Mouse (Mus musculus) limb, embryonic 15.5 days (tissue): ENCODE data around the gene Dok1. TPM values are rescaled to one million over a fixed set of nuclear protein-coding genes. Genes with fewer than 3 reads are reported as not detected.

Source experiments
- ATAC-seq: fragments of 200-750 bp; cut with Nextera tagmentation; 2 replicates; pipeline ENCODE4 v1.8.0; 2017; ENCODE audit warnings: low read depth, moderate TSS enrichment; ENCODE audit not compliant: insufficient number of reproducible peaks, low FRiP score, low TSS enrichment
- H3K27ac ChIP-seq: fragments of 300-500 bp; sonication (generic); 2 replicates; pipeline ENCODE4 v1.5.1; 2015; ENCODE audit warnings: moderate library complexity, mild to moderate bottlenecking, inconsistent platforms
- H3K27me3 ChIP-seq: fragments of 300-500 bp; sonication (generic); 2 replicates; pipeline ENCODE4 v1.6.1; 2015; ENCODE audit warnings: inconsistent platforms
- H3K36me3 ChIP-seq: fragments of 300-500 bp; sonication (generic); 2 replicates; pipeline ENCODE4 v1.6.1; 2015; ENCODE audit warnings: inconsistent platforms
- H3K4me1 ChIP-seq: fragments of 300-500 bp; sonication (generic); 2 replicates; pipeline ENCODE4 v1.6.1; 2015; ENCODE audit warnings: inconsistent platforms
- H3K4me2 ChIP-seq: fragments of 300-500 bp; sonication (generic); 2 replicates; pipeline ENCODE4 v1.6.1; 2015; ENCODE audit warnings: mild to moderate bottlenecking, inconsistent platforms
- H3K4me3 ChIP-seq: fragments of 300-500 bp; sonication (generic); 2 replicates; pipeline ENCODE4 v1.5.1; 2015; ENCODE audit warnings: mild to moderate bottlenecking, inconsistent platforms
- H3K9ac ChIP-seq: fragments of 300-500 bp; sonication (generic); 2 replicates; pipeline ENCODE4 v1.6.1; 2015; ENCODE audit warnings: inconsistent platforms
- H3K9me3 ChIP-seq: fragments of 300-500 bp; sonication (generic); 2 replicates; pipeline ENCODE4 v1.6.1; 2016; ENCODE audit warnings: inconsistent platforms
- WGBS: fragments of 180-500 bp; shearing (Covaris S2); methylation state at CpG from one replicate; pipeline ENCODE4 v1.1.7; 2015; 5-methylcytosine and 5-hydroxymethylcytosine counted together
- polyA plus RNA-seq: library from polyadenylated mRNA; unstranded; fragments of >200 nt; fragmentation: Nextera tagmentation; extraction: Ambion mirVana; gene quantifications from 2 replicates; pipeline ENCODE4 v1.2.1, GENCODE M21; 2015

Dok1 gene
- polyA plus RNA-seq, 1 experiment from 2014 or later, result 13.1 TPM

- ATAC-seq, result no peak
These were observed 23.3 kb downstream of the Dok1 start for GRCm38 (mm10) chr6:83010010-83010409.

GRCm38 (mm10) chr6:83008659-83009058 is 24.6 kb downstream of the Dok1 start:
- no peak for ATAC-seq
- no peaks in the 10 kb centered on the region for H3K9me3 ChIP-seq
- no peak overlapping the region for H3K4me2 ChIP-seq
- H3K27ac ChIP-seq, result no peak overlapping the region
- peaks cover 3% of the 10 kb centered on the region; the same call in 1 of the 2 replicates for H3K4me1 ChIP-seq
- no peak overlapping the region for H3K9ac ChIP-seq
- no peaks in the 10 kb centered on the region for H3K36me3 ChIP-seq
- H3K4me3 ChIP-seq, result no peak overlapping the region
- 44% methylated on average over 3 of the region's 3 CpGs for WGBS
- no peaks in the 10 kb centered on the region for H3K27me3 ChIP-seq

More at GRCm38 (mm10) chr6:83010010-83010409, 23.3 kb downstream of the Dok1 start:
- WGBS, result 58% methylated on average over 7 of the region's 7 CpGs
- Histone ChIP-seq H3K4me3 (no peak overlapping the region), H3K9ac (no peak overlapping the region), H3K36me3 (no peaks in the 10 kb centered on the region), H3K27me3 (no peaks in the 10 kb centered on the region), H3K4me2 (no peak overlapping the region), H3K4me1 (peaks cover 3% of the 10 kb centered on the region; the same call in 1 of the 2 replicates), H3K27ac (no peak overlapping the region), H3K9me3 (no peaks in the 10 kb centered on the region)

- WGBS, result 76% methylated on average over 6 of the region's 6 CpGs
- no peak for ATAC-seq
- no peaks in the 10 kb centered on the region for H3K36me3 ChIP-seq
- no peak overlapping the region for H3K4me2 ChIP-seq
- H3K4me3 ChIP-seq, result no peak overlapping the region
- no peak overlapping the region for H3K9ac ChIP-seq
- H3K27ac ChIP-seq, result no peak overlapping the region
- no peaks in the 10 kb centered on the region for H3K9me3 ChIP-seq
- peaks cover 3% of the 10 kb centered on the region; the same call in 1 of the 2 replicates for H3K4me1 ChIP-seq
- H3K27me3 ChIP-seq, result no peaks in the 10 kb centered on the region
These were observed 27.2 kb downstream of the Dok1 start for GRCm38 (mm10) chr6:83006114-83006513.

DNA sequence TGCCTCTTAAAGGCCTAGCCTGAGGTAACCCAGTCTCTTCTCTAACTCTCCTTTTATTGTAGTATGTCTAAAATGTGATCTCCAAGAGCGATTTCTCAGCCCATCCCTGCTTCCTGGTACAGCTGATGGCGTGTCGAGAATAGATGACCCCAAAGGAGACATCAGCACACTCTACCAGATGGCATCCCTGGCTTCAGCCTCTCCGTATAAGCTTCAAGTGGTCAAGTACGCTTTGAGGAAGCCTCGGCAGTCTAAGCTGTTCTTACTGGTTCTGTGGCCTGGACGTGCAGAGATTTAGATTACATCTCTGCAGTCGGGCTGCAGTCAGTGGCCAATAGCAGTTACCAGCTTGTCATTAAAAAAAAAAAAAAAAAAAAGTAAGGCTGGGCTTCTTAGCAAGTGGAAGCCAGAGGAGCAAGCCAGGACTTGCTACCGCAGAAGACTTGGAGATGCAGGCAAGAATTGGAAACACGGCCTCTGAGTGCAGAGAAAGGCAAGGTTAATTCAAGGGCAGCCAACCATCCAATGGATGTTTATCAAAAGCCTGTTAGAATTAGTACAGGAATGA is 27.7 kb downstream of the Dok1 start:
- H3K4me2 ChIP-seq, result no peak overlapping the region
- H3K27me3 ChIP-seq, result no peaks in the 10 kb centered on the region
- 68% methylated on average over 10 of the region's 10 CpGs for WGBS
- peaks cover 3% of the 10 kb centered on the region; the same call in 1 of the 2 replicates for H3K4me1 ChIP-seq
- no peak for ATAC-seq
- H3K4me3 ChIP-seq, result no peak overlapping the region
- no peak overlapping the region for H3K27ac ChIP-seq
- H3K36me3 ChIP-seq, result no peaks in the 10 kb centered on the region
- H3K9me3 ChIP-seq, result no peaks in the 10 kb centered on the region
- H3K9ac ChIP-seq, result no peak overlapping the region

GRCm38 (mm10) chr6:83004872-83005271 is 28.4 kb downstream of the Dok1 start:
- 52% methylated on average over 7 of the region's 7 CpGs for whole genome bisulfite sequencing
- no peak for ATAC-seq
- Histone ChIP-seq H3K9me3 (no peaks in the 10 kb centered on the region), H3K36me3 (no peaks in the 10 kb centered on the region), H3K4me1 (peaks cover 3% of the 10 kb centered on the region; the same call in 1 of the 2 replicates), H3K27me3 (no peaks in the 10 kb centered on the region), H3K27ac (no peak overlapping the region), H3K4me3 (no peak overlapping the region), H3K9ac (no peak overlapping the region), H3K4me2 (no peak overlapping the region)

GRCm38 (mm10) chr6:83004309-83004708 is 29.0 kb downstream of the Dok1 start:
- Histone ChIP-seq H3K4me3 (no peak overlapping the region), H3K9me3 (no peaks in the 10 kb centered on the region), H3K27ac (no peak overlapping the region), H3K4me2 (no peak overlapping the region), H3K4me1 (peaks cover 3% of the 10 kb centered on the region; the same call in 1 of the 2 replicates), H3K36me3 (no peaks in the 10 kb centered on the region), H3K9ac (no peak overlapping the region), H3K27me3 (no peaks in the 10 kb centered on the region)
- WGBS, result 78% methylated on average over 2 of the region's 2 CpGs
- no peak for ATAC-seq

DNA sequence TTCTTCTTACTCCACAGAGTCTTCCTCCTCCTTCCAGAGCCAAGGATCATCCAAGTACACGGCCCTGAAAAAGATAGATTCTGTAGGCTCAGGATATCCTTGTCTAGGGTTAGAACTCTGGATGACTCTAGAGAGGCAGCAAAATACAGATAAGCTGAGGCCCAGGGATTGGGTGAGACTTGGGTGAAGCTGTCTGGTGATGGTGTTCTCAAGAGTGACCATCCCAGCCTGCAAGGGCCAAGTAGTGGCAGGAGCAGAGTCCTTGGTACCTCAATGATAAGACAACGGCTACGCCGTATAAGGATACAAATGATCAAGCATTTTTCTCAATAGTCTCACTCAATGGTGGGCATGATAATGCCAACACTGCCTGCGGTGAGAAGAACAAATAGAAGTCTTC is 29.4 kb downstream of the Dok1 start:
- Histone ChIP-seq H3K4me2 (no peak overlapping the region), H3K27ac (no peak overlapping the region), H3K4me3 (no peak overlapping the region), H3K27me3 (no peaks in the 10 kb centered on the region), H3K9me3 (no peaks in the 10 kb centered on the region), H3K36me3 (no peaks in the 10 kb centered on the region), H3K9ac (no peak overlapping the region), H3K4me1 (peaks cover 3% of the 10 kb centered on the region; the same call in 1 of the 2 replicates)
- WGBS, result 89% methylated on average over 5 of the region's 5 CpGs
- no peak for ATAC-seq

- Histone ChIP-seq H3K27me3 (no peaks in the 10 kb centered on the region), H3K27ac (no peak overlapping the region), H3K9me3 (no peaks in the 10 kb centered on the region), H3K4me1 (peaks cover 3% of the 10 kb centered on the region; the same call in 1 of the 2 replicates), H3K4me3 (no peak overlapping the region), H3K9ac (no peak overlapping the region), H3K4me2 (no peak overlapping the region), H3K36me3 (no peaks in the 10 kb centered on the region)
- 88% methylated on average over 1 of the region's 1 CpGs for WGBS
- no peak for ATAC-seq
These were observed 30.2 kb downstream of the Dok1 start for GRCm38 (mm10) chr6:83003082-83003481.

DNA sequence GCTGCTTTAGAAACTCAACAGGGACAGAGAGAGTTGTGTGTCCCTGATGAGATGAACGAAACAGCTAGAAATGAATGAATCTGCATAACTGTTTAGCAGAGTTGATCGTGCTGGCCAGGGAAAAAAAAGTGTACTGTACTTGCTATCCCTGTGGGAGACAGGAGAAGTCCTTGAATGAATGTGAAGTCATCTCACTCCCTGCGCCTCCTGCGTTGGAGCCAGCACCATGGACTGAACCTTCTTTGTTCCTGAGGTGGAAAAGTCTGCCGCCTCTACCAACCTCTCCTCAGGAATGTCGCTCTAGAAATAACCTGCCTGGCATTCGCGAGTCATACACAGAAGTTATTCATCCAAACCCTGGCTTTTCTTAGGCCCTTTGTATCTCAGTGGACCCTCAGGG is 33.3 kb downstream of the Dok1 start:
- no peaks in the 10 kb centered on the region for H3K36me3 ChIP-seq
- ATAC-seq, result peak; percentile 66
- H3K4me1 ChIP-seq, result peaks cover 9% of the 10 kb centered on the region; the same call in 1 of the 2 replicates
- peak overlapping the region; percentile 80 for H3K27ac ChIP-seq
- no peak overlapping the region for H3K4me3 ChIP-seq
- WGBS, result 63% methylated on average over 8 of the region's 8 CpGs
- no peaks in the 10 kb centered on the region for H3K27me3 ChIP-seq
- H3K9me3 ChIP-seq, result no peaks in the 10 kb centered on the region
- no peak overlapping the region for H3K4me2 ChIP-seq
- no peak overlapping the region for H3K9ac ChIP-seq

DNA sequence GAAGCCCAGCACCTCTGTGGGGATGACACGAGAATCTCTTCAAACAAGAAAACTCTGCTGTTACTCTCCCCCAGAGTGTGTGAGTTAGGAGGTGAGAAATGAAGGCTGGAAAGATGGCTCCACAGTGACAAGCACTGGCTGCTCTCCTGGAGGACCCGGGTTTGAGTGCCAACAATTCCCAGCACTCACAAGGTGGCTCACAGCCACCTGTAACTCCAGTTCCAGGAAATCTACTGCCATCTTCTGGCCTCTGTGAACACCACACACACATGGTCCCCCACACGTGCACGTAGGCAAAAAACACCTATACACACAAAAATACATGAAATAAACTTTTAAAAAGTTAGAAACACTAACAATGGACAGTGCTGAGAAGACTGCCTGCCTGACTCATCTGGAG is 34.9 kb downstream of the Dok1 start:
- Histone ChIP-seq H3K4me3 (no peak overlapping the region), H3K9ac (no peak overlapping the region), H3K9me3 (no peaks in the 10 kb centered on the region), H3K36me3 (no peaks in the 10 kb centered on the region), H3K27me3 (no peaks in the 10 kb centered on the region), H3K4me1 (peaks cover 9% of the 10 kb centered on the region; the same call in 1 of the 2 replicates), H3K27ac (no peak overlapping the region), H3K4me2 (no peak overlapping the region)
- ATAC-seq, result no peak
- 72% methylated on average over 4 of the region's 4 CpGs for WGBS

DNA sequence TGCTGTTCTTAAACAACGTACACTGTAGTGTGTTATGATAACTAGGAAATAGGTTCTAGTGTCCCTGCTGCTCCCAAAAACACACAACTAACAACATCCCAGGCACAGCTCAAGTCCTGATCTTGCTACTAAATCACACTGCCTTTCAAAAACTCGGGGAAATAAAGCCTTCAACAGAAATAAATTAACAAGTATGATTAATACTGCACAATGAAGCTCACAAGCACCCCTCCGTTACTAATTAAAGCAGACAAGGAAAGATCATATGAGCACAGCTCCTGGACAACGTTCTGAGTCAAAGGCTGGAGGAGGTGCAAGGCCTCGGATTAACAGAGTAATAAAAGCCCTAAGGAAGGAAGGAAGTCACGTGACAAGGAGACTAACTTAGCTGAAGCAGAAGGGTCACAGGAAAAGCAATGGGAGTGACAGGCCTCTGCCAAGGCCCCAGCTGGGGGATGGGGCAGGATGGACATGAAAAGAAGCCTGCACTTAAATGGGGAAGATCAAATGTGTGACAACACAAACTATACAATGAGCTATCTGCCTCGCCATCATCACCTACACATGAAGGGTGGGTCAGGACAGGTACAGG is 35.7 kb downstream of the Dok1 start:
- Histone ChIP-seq H3K4me1 (peaks cover 9% of the 10 kb centered on the region; the same call in 1 of the 2 replicates), H3K4me3 (no peak overlapping the region), H3K9ac (no peak overlapping the region), H3K9me3 (no peaks in the 10 kb centered on the region), H3K27me3 (no peaks in the 10 kb centered on the region), H3K4me2 (no peak overlapping the region), H3K27ac (peak overlapping the region; percentile 40; the same call in 1 of the 2 replicates), H3K36me3 (no peaks in the 10 kb centered on the region)
- WGBS, result 37% methylated on average over 7 of the region's 7 CpGs
- no peak for ATAC-seq

GRCm38 (mm10) chr6:82996740-82997315 is 36.4 kb downstream of the Dok1 start:
- ATAC-seq, result peak; percentile 85
- H3K27me3 ChIP-seq, result no peaks in the 10 kb centered on the region
- peak overlapping the region; percentile 36 for H3K4me2 ChIP-seq
- peaks cover 9% of the 10 kb centered on the region; the same call in 1 of the 2 replicates for H3K4me1 ChIP-seq
- no peaks in the 10 kb centered on the region for H3K36me3 ChIP-seq
- no peak overlapping the region for H3K9ac ChIP-seq
- no peaks in the 10 kb centered on the region for H3K9me3 ChIP-seq
- H3K27ac ChIP-seq, result peak overlapping the region; percentile 40; the same call in 1 of the 2 replicates
- 0 out of 2 replicates have a peak overlapping the region, but pooled peaks have one; percentile 4 for H3K4me3 ChIP-seq
- WGBS, result 12% methylated on average over 11 of the region's 11 CpGs
